Mouse (Mus musculus) liver, postnatal 0 days (tissue): Measurements from ENCODE around the gene Slain2. TPM values are rescaled to one million over a fixed set of nuclear protein-coding genes. Genes with fewer than 3 reads are reported as not detected.

Experiments
- ATAC-seq: fragments of 200-750 bp; cut with Nextera tagmentation; 2 replicates; pipeline ENCODE4 v1.8.0; 2017; ENCODE audit warnings: mild to moderate bottlenecking, moderate library complexity
- DNase-seq: peaks from one replicate; pipeline ENCODE4 v3.0.0-alpha.2; 2016
- H3K27ac ChIP-seq: fragments of 300-500 bp; sonication (generic); 2 replicates; pipeline ENCODE4 v1.5.1; 2014; ENCODE audit warnings: antibody characterized with exemption, moderate library complexity, mild to moderate bottlenecking, low read depth
- H3K27me3 ChIP-seq: fragments of 300-500 bp; sonication (generic); 2 replicates; pipeline ENCODE4 v1.6.1; 2014; ENCODE audit warnings: low read length, control low read depth, mixed read lengths; ENCODE audit not compliant: insufficient read depth
- H3K36me3 ChIP-seq: fragments of 300-500 bp; sonication (generic); replicated peaks from 2 replicates; pipeline ENCODE4 v1.6.1; 2014; ENCODE audit warnings: mild to moderate bottlenecking, control low read depth, low read length, moderate library complexity, mixed read lengths; ENCODE audit not compliant: insufficient read depth
- H3K4me1 ChIP-seq: fragments of 300-500 bp; sonication (generic); 2 replicates; pipeline ENCODE4 v1.6.1; 2014; ENCODE audit warnings: antibody characterized with exemption, mild to moderate bottlenecking, control low read depth; ENCODE audit not compliant: insufficient read depth
- H3K4me2 ChIP-seq: fragments of 300-500 bp; sonication (generic); 2 replicates; pipeline ENCODE4 v1.6.1; 2014; ENCODE audit warnings: low read depth, mild to moderate bottlenecking, low read length, moderate library complexity, mixed read lengths
- H3K4me3 ChIP-seq: fragments of 300-500 bp; sonication (generic); 2 replicates; pipeline ENCODE4 v1.5.1; 2014; ENCODE audit warnings: low read depth, low read length
- H3K9ac ChIP-seq: fragments of 300-500 bp; sonication (generic); replicated peaks from 2 replicates; pipeline ENCODE4 v1.6.1; 2014; ENCODE audit warnings: mild to moderate bottlenecking, moderate library complexity
- H3K9me3 ChIP-seq: fragments of 300-500 bp; sonication (generic); 2 replicates; pipeline ENCODE4 v1.6.1; 2016; ENCODE audit warnings: mild to moderate bottlenecking, control low read depth, low read length, mixed read lengths
- CTCF ChIP-seq: sonication (generic); IDR thresholded peaks from 2 replicates; pipeline ENCODE4 v1.5.1; 2016; ENCODE audit warnings: antibody characterized with exemption, low read depth
- EP300 ChIP-seq: IDR thresholded peaks from 2 replicates; pipeline ENCODE4 v1.6.1; 2016; ENCODE audit warnings: antibody characterized with exemption, low read depth, mild to moderate bottlenecking
- WGBS: fragments of 180-500 bp; shearing (Covaris S2); extraction: QIAGEN DNeasy Blood & Tissue Kit; methylation state at CpG from one replicate; pipeline ENCODE4 v1.1.7; 2014; ENCODE audit not compliant: insufficient replicate concordance; 5-methylcytosine and 5-hydroxymethylcytosine counted together
- polyA plus RNA-seq: library from polyadenylated mRNA; unstranded; fragments of >200 nt; fragmentation: Nextera tagmentation; extraction: Ambion mirVana; gene quantifications from 2 replicates; pipeline ENCODE4 v1.2.1, GENCODE M21; 2015

The Slain2 gene
- polyA plus RNA-seq, 1 experiment from 2014 or later = 4.2 TPM

DNA sequence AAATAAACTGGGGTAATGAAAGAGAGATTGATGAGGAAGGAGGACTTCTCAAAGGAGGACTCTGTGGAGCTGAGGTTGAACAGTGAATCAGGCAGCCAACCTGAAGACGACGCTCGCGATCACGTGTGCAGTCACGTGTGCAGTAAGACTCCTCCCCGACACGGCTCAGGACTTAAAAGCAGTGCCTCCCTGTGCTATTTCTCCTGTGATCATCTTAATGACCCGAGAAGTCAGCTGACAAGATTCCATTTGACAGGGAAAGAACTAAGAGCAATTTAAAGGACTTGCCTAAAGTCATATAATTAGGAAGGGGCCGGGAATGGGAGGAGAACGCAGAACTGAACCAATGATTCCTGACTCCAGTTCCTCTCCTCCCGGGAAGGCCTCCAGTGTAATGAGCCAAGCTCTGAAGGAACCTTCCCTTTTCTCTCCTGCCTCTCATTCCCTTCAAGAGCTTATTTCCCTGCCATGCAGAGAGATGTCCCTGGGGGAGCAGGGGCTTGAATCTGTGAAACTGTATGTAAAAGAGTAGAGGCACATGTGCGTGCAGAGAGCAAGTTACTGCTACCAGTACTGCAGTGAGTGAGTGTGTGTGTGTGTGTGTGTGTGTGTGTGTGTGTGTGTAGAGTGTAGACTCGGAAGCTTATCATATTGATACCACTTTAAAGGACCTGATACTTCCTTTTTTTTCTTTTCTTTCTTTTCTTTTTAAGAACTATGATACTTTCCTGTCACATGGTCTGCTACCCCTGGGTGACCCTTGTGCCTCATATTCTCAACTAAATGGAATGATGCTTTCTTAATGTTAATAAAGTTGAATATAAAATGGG lies 44.1 kb upstream of the Slain2 start:
- Histone ChIP-seq H3K27me3 (no peaks in the 10 kb centered on the region), H3K9me3 (no peaks in the 10 kb centered on the region), H3K4me3 (no peak overlapping the region), H3K36me3 (no peaks in the 10 kb centered on the region), H3K9ac (no peak overlapping the region), H3K27ac (no peak overlapping the region), H3K4me1 (peaks cover 26% of the 10 kb centered on the region), H3K4me2 (no peak overlapping the region)
- DNase-seq = no peak
- 70% methylated on average over 14 of the region's 14 CpGs for WGBS
- TF ChIP-seq CTCF (no peak), EP300 (no peak)
- no peak for ATAC-seq

DNA sequence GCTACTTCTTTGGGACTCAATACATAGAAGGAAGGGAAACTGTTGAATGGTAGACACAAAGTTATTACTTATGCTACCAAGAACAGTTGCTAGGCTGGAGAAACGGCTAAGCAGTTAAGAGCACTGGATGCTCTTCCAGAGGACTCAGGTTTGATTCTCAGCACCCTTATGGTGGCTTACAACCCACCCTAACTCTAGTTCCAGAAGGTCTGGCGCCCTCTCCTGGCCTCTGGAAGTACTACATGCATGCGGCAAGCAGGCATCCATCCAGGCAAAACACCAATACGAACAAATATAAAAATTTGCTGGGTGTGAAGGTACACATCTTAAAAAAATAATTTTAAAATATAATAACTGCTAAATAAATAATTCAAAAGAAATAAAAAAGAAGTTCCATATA lies 43.0 kb upstream of the Slain2 start:
- no peaks in the 10 kb centered on the region; the same call in 1 of the 2 replicates for H3K27me3 ChIP-seq
- H3K4me3 ChIP-seq = no peak overlapping the region
- H3K9me3 ChIP-seq = no peaks in the 10 kb centered on the region
- no peaks in the 10 kb centered on the region for H3K36me3 ChIP-seq
- H3K9ac ChIP-seq = no peak overlapping the region
- TF ChIP-seq CTCF (peak; percentile 57), EP300 (no peak)
- DNase-seq = no peak
- H3K4me1 ChIP-seq = peaks cover 23% of the 10 kb centered on the region
- no peak overlapping the region for H3K4me2 ChIP-seq
- 76% methylated on average over 4 of the region's 4 CpGs for WGBS
- H3K27ac ChIP-seq = no peak overlapping the region
- ATAC-seq = no peak

DNA sequence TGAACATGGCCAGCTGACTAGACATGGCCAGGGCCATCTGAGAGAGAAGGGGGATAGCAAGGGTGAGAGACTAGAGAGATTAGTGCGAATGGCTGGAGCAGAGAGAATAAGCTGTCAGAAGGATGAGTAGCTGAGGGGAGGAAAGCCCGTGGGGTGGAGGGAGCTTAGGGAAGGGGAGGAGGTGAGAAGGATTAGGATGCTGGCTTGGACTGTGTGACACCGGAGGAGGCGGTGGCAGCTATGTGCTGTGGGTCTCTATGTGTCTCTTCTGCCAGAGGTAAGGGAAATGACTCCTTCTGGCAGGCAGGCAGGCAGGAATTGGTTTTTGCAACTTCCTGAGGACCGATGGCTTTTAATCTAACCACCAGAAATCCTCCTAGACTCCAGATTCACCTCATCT lies 34.4 kb upstream of the Slain2 start:
- ATAC-seq = no peak
- WGBS = 24% methylated on average over 5 of the region's 5 CpGs
- no peak overlapping the region for H3K9ac ChIP-seq
- H3K36me3 ChIP-seq = no peaks in the 10 kb centered on the region
- TF ChIP-seq EP300 = no peak
- TF ChIP-seq CTCF = no peak
- H3K9me3 ChIP-seq = no peaks in the 10 kb centered on the region
- H3K4me1 ChIP-seq = peaks cover 5% of the 10 kb centered on the region; the same call in 1 of the 2 replicates
- H3K4me3 ChIP-seq = no peak overlapping the region
- no peak for DNase-seq
- no peaks in the 10 kb centered on the region; the same call in 1 of the 2 replicates for H3K27me3 ChIP-seq
- no peak overlapping the region for H3K27ac ChIP-seq
- no peak overlapping the region for H3K4me2 ChIP-seq

DNA sequence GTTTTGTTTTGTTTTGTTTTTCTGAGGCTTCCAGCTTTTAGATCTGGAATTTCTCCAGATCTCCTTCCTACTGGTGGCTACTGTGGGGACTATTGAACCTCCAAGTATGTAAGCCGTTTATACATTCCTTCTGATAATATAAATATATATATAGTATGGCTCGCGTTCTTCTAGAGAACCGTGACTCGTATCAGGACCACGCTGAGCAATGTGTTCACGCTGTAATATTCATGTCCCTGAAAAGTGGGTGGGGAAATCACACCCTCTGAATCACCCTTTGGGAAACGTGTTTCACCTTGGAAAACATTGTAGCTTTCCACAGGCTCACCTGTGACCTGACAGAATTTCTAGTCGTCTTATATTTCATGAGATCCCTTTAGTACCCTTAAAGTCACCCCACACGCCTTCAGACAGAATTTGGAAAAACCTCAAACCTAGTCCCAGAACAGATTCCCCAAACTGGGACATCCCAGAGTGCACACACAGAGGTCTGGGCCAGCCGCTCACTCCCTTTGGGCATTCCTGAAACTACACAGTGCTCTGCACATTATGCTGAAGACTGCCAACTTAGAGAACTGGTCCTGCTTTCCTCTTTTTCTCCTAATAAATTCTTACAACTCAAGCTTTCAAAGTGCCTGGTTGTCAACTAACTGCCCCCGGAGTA lies 32.2 kb upstream of the Slain2 start:
- DNase-seq (no peak), ATAC-seq (no peak)
- Histone ChIP-seq H3K9me3 (no peaks in the 10 kb centered on the region), H3K27me3 (no peaks in the 10 kb centered on the region), H3K36me3 (no peaks in the 10 kb centered on the region), H3K9ac (no peak overlapping the region), H3K27ac (no peak overlapping the region), H3K4me2 (no peak overlapping the region), H3K4me1 (peaks cover 5% of the 10 kb centered on the region; the same call in 1 of the 2 replicates), H3K4me3 (no peak overlapping the region)
- 76% methylated on average over 12 of the region's 12 CpGs for WGBS
- TF ChIP-seq EP300 (no peak), CTCF (no peak)

DNA sequence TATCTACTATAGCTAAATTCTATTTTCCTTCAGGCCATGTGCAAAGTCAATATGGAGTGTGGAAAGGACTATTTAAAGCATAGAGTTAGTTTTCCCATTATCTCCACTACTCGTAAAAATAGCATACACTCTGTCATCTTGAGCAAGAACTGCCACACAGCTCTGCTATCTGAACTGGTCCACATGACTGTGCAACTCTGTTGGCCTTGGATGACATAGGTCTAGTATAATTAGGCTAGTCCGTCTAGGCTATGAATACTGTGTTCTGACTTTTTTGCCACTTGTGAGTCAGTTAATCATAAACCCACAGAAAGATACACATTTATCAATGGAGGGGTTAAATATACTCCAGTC lies 31.7 kb upstream of the Slain2 start:
- no peak for DNase-seq
- Histone ChIP-seq H3K27me3 (no peaks in the 10 kb centered on the region), H3K4me2 (no peak overlapping the region), H3K4me3 (no peak overlapping the region), H3K27ac (no peak overlapping the region), H3K9me3 (no peaks in the 10 kb centered on the region), H3K36me3 (no peaks in the 10 kb centered on the region), H3K9ac (no peak overlapping the region), H3K4me1 (peaks cover 5% of the 10 kb centered on the region; the same call in 1 of the 2 replicates)
- peak; percentile 70 for ATAC-seq
- TF ChIP-seq EP300 = no peak
- TF ChIP-seq CTCF = no peak
- WGBS = 33% methylated on average over 2 of the region's 2 CpGs

DNA sequence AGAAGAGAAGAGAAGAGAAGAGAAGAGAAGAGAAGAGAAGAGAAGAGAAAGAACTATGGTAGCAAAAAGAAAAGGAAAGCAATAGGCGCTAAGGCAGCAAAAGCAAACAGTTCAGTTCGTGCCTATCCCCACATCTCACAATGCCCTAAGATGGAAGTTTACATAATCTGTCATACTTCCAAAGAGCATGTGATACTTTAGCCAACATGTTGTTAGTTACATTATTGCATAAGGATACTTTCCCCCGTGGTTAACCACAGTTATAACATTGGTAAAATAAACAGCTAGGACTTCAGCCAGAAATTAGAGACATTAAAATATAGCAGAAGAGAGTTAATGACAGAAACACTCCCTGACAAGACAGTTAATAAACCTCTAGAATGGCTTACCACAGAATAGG lies 30.4 kb upstream of the Slain2 start:
- H3K9ac ChIP-seq = no peak overlapping the region
- ATAC-seq = no peak
- H3K36me3 ChIP-seq = no peaks in the 10 kb centered on the region
- H3K27ac ChIP-seq = no peak overlapping the region
- H3K4me1 ChIP-seq = peaks cover 5% of the 10 kb centered on the region; the same call in 1 of the 2 replicates
- DNase-seq = no peak
- 52% methylated on average over 3 of the region's 3 CpGs for WGBS
- TF ChIP-seq CTCF (no peak), EP300 (no peak)
- H3K4me3 ChIP-seq = no peak overlapping the region
- no peaks in the 10 kb centered on the region for H3K9me3 ChIP-seq
- no peaks in the 10 kb centered on the region for H3K27me3 ChIP-seq
- H3K4me2 ChIP-seq = no peak overlapping the region
